Mouse (Mus musculus) spleen, postnatal 4 days (tissue): Measurements from ENCODE around the gene Olfr347.

Source experiments
- DNase-seq, 2 experiments: peaks; one replicate each; pipeline ENCODE4 v3.0.0; 2022; ENCODE audit warnings: low spot score in 2 of 2

Olfr347 gene

DNA sequence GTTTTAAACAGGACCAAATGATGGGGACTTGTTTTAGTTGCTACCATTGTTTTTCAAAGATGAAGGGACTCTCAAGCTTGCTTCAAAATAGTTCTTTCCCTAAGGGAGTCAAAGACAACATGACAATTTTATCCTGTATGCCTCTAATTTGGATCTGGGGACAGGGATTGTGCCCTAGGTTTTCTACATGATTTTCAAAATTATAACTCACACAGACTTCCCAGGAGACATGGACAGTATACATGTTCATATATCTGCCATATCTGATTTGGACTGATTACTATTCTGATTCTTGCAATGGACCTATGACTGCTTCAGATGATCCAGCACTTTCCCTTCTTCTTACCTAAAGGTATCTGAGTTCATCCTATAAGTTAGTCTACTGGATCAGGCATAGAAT, at the start of gene Olfr347:
TSS of gene Olfr347 (plus strand) at position 301 of the 400 bp plus-strand sequence.
- no peak for DNase-seq

- no peak for DNase-seq
Measured at GRCm38 (mm10) chr2:36685488-36685887, 46.2 kb upstream of the Olfr347 start, which contains the start of gene Olfr346. Olfr346 (plus strand) TSS chr2:36685788.

- no peak for DNase-seq
Measured at GRCm38 (mm10) chr2:36736226-36736625, 4.5 kb downstream of the Olfr347 start.

GRCm38 (mm10) chr2:36783976-36784375, 52.3 kb downstream of the Olfr347 start, which contains the start of gene Olfr348:
Olfr348 (plus strand) TSS chr2:36784276.
- no peak for DNase-seq
